Mouse (Mus musculus): ENCODE measurements around the gene Ptprr.

The Ptprr gene

GRCm38 (mm10) chr10:116194409-116194808 is 176.4 kb downstream of the Ptprr start:
- no peak for DNase-seq (ENCODE audit: low read depth, low spot score)

GRCm38 (mm10) chr10:116196596-116197415 is 178.8 kb downstream of the Ptprr start:
- DNase-seq (ENCODE audit: low read depth, low spot score) = peak; percentile 80

- DNase-seq (ENCODE audit: low read depth, low spot score) = peak; percentile 84
These were observed 179.5 kb downstream of the Ptprr start for GRCm38 (mm10) chr10:116197416-116197939.

GRCm38 (mm10) chr10:116199035-116199434 is 181.0 kb downstream of the Ptprr start:
- peak; percentile 73 for DNase-seq (ENCODE audit: low read depth, low spot score)

GRCm38 (mm10) chr10:116201542-116201941 is 183.5 kb downstream of the Ptprr start:
- no peak for DNase-seq (ENCODE audit: low read depth, low spot score)

GRCm38 (mm10) chr10:116205580-116206358 is 187.8 kb downstream of the Ptprr start:
- DNase-seq (ENCODE audit: low read depth, low spot score) = no peak

- DNase-seq (ENCODE audit: low read depth, low spot score) = no peak
These were observed 188.4 kb downstream of the Ptprr start for GRCm38 (mm10) chr10:116206449-116206848.

GRCm38 (mm10) chr10:116207987-116208726 is 190.1 kb downstream of the Ptprr start:
- peak; percentile 80 for DNase-seq (ENCODE audit: low read depth, low spot score)

GRCm38 (mm10) chr10:116208727-116209115 is 190.7 kb downstream of the Ptprr start:
- DNase-seq (ENCODE audit: low read depth, low spot score) = no peak

GRCm38 (mm10) chr10:116212127-116212526 is 194.1 kb downstream of the Ptprr start:
- DNase-seq (ENCODE audit: low read depth, low spot score) = no peak

GRCm38 (mm10) chr10:116220336-116221118 is 202.5 kb downstream of the Ptprr start:
- no peak for DNase-seq (ENCODE audit: low read depth, low spot score)

- DNase-seq (ENCODE audit: low read depth, low spot score) = no peak
These were observed 217.3 kb downstream of the Ptprr start for GRCm38 (mm10) chr10:116235299-116235698.

- no peak for DNase-seq (ENCODE audit: low read depth, low spot score)
These were observed 224.2 kb downstream of the Ptprr start for GRCm38 (mm10) chr10:116242200-116242599.

GRCm38 (mm10) chr10:116243373-116243772 is 225.4 kb downstream of the Ptprr start:
- no peak for DNase-seq (ENCODE audit: low read depth, low spot score)

- no peak for DNase-seq (ENCODE audit: low read depth, low spot score)
These were observed 227.6 kb downstream of the Ptprr start for GRCm38 (mm10) chr10:116245632-116246031.

- DNase-seq (ENCODE audit: low read depth, low spot score) = no peak
These were observed 234.7 kb downstream of the Ptprr start for GRCm38 (mm10) chr10:116252668-116253067.

GRCm38 (mm10) chr10:116253972-116254371 is 236.0 kb downstream of the Ptprr start:
- DNase-seq (ENCODE audit: low read depth, low spot score) = no peak

- DNase-seq (ENCODE audit: low read depth, low spot score) = peak; percentile 17
These were observed 241.3 kb downstream of the Ptprr start for GRCm38 (mm10) chr10:116259298-116259697.

- DNase-seq (ENCODE audit: low read depth, low spot score) = peak; percentile 87
These were observed 242.8 kb downstream of the Ptprr start for GRCm38 (mm10) chr10:116260658-116261433.

GRCm38 (mm10) chr10:116261559-116261958 is 243.5 kb downstream of the Ptprr start:
- no peak for DNase-seq (ENCODE audit: low read depth, low spot score)
